Mouse (Mus musculus) heart, postnatal 36 days (tissue): Measurements from ENCODE around the gene Slc10a3. TPM values are rescaled to one million over a fixed set of nuclear protein-coding genes. Genes with fewer than 3 reads are reported as not detected.
A peak's percentile ranks its signal among the peaks of the same experiment; 100 is the strongest.
"Not testable (repeated sequence)": the region's sequence is repeated elsewhere in the genome, so short reads cannot be mapped to it uniquely, and the experiment has no call there.

Experiments
- DNase-seq, 2 experiments: peaks; one replicate each; pipeline ENCODE4 v3.0.0; 2021 to 2022
- intact Hi-C: fragments of 180-260 bp; cut with DNase I; formaldehyde crosslinking; loops from one replicate; pipeline ENCODE4 v1.15.1; 2025
- total RNA-seq, 2 experiments: library from RNA; stranded (reverse); gene quantifications; 2 replicates each; pipeline ENCODE4 v1.2.3; 2021

Gene Slc10a3
- 1 to 10 TPM; 4.9 to 5.7 TPM for total RNA-seq

DNA sequence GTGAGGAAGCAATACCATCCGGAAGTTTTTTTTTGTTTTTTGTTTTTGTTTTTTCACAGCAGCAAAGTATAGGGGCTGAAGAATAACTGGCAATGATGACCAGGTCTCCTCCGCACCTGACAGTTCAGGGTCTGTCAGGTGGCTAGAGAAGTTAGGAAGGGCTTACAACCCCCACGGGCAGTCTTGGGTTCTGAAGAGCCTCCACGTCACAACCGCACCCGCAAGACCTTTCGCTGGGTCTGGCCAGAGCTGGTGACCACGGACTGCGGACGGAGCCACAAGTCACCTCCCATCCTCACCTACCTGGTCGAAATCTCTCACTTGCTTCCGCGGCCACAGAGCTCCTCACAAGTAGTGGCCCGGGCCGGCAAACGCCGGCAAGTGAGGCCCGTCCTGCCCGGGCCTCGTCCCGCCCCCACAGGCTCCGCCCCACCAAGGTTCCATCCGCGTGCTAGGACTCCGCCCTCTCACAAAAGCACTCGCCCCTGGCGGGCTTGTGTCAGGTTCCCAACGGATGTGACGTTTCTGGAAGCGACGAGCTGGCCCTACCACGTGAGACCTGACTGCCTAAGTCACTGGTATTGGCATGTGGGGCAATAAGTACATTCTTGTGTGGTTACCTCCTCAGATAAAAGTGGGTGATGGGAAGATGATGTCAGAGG lies at the start of gene Slc10a3, which contains the start of gene Ubl4a:
TSS of gene Slc10a3 (minus strand) at position 462 of the 662 bp plus-strand sequence.
TSS of gene Ubl4a (minus strand) at position 331 of the 662 bp plus-strand sequence.
- intact Hi-C loops = no loop called here
- peak; percentile 81 to 82 for DNase-seq

GRCm38 (mm10) chrX:74413377-74413776 lies 40.2 kb upstream of the Slc10a3 start:
- peak; percentile 57 to 67 for DNase-seq
- intact Hi-C loops = loop anchor here (1.0 to 10.0 kb wide), 8 partner anchors 165 to 1399 kb away; partner anchors contain the start of genes Hcfc1 and Irak1

DNA sequence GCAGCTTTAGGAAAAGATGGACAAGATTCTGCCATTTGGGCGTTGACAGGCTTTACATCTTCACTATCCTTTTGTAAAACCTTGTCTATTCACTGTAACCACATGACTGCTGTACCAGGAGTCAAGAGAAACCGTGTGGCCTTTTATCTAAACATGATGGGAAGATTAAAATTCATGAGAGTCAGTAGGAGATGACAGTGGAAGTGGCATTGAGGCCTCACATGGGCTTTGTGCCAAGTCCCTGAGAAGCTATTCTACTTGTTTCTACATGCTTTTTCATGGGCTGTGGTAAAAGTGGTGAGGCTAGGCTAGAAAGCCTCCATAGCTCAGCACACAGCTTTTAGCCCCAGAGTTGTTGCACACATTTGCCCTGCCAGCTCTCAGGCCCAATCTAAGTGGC lies 35.2 kb upstream of the Slc10a3 start:
- intact Hi-C loops = no loop called here
- no peak for DNase-seq

DNA sequence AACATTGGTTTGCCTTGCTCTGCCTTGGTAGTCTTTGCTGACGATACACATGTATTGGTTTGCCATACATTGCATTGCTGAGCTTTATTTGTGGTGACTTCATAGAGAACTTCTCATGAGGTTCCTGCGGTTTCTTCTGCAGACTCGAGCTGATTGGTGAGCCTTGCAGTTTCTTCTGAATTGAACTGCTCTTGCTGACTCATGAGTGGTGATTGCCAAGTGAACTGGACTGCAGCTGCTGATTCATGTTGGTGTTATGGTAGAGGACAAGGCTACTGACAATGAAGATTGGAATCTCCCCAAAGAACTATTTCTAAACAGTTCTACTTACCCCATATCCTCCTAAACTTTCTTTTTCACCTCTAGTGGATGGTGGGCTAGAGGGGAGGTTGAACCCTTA lies 27.0 kb upstream of the Slc10a3 start:
- intact Hi-C loops = no loop called here
- DNase-seq = no peak

DNA sequence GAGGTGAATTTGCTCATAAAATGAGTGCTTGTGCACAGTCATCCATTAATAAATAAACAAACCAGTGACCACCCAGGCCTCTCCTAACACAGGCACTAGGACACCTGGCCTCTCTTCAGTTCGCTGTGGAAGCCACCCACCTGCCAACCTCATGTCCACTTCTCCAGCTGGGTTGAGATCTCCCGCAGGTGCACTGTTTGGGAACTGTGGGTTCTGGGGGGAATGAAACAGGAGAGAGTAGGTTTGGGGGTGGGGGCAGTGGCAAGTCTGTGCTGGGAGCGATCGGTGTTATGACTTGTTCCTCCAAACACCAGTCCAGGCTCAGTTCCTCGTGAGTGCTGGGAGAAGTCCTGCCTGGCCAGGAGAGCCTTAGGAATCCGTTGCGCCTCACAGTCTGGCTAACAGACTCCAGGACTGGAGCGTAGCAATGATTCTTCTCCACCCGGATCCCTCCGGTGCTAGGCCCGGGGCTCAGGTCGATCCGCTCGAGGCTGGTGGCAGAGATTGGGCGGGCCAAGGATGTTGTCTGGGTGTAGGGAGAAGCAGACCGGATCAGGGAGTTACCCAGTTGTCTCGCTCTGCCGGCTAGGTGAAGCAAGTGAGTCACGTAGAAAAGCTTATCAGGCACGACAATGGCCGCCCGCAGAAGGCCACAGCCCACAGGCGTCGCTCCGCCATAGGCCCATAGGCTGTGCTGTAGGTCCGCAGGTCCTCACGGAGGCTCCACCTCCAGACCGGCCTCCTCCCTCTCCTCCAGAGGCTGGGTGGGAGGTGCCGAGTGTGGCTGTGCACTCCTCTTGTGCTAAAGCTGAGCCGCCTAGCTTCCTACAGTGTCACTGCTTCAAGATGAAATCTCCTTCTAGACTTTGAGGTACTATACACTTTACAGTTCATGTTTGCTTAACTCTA lies 19.6 kb upstream of the Slc10a3 start, which contains the start of the genes Fam3a and Ikbkg:
TSS of gene Fam3a (minus strand) at position 738 of the 909 bp plus-strand sequence.
TSS of gene Ikbkg (plus strand) at position 756 of the 909 bp plus-strand sequence.
- intact Hi-C loops = no loop called here
- peak; percentile 71 to 74 for DNase-seq

DNA sequence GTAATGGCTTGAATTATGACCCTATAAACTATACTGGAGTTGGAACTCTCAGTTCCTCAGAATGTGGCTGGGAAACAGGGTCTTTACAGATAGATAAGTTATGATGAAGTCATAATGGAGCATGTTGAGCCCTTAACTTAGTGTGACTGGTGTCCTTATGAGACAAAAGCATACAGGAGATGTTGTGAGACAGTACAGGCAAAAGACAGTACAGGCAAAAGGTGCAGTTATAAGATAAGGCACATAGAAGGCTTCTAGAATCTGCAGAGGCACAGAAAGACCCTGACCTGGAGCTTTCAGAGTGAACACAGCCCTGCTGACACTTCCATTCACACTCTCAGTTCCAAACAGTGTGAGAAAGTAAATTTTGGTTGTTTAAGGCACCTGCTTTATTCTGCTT lies 15.0 kb upstream of the Slc10a3 start:
- intact Hi-C loops = no loop called here
- no peak for DNase-seq

DNA sequence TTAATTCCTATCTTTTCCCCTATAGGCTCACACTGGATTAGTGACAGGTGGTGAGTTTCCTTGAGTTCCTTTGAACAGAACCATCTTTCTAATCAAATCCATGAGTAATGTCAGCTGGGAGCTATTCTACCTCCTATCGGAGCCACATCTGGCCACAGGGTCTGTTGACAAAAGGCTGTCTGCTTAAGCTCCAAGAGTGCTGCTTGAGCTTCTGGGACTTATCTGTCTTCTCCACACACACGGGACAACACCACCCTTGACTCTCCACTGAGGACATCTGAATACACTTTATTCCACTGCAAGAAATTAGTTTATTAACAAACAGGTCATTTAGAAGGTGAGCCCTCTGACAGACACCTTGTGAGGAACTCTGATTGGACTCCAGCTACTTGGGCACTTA lies 11.3 kb upstream of the Slc10a3 start:
- DNase-seq = no peak
- intact Hi-C loops = no loop called here

GRCm38 (mm10) chrX:74368209-74368909 lies 4.8 kb downstream of the Slc10a3 start:
- DNase-seq = peak; percentile 75 to 76
- intact Hi-C loops = loop anchor here (5.0 kb wide), 1 partner anchor 56 kb away; the partner anchor contains the start of gene Fam50a

- intact Hi-C loops = loop anchor here (5.0 kb wide), 1 partner anchor 55 kb away; the partner anchor contains the start of gene Fam50a
- DNase-seq = no peak
Measured at GRCm38 (mm10) chrX:74367512-74367911, 5.6 kb downstream of the Slc10a3 start.

DNA sequence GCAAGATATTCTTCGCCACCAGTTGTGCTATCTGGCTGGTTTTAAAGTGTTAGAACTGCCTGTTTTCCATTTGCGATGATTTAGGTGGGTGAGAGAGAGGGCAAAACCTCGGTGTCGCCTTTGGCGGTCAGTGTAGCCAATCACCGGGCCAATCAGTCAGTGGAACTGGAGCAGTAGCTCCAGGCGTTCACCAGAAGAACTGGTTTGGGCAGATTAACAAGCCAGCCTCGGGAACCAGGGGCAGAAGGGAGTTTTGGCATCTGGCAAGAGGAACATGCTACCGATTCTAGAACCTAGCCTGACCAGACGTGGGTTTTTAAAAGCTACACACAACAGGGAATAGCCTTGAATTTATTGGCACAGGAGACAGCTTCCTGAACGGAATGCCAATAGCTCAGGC lies 14.0 kb downstream of the Slc10a3 start:
- no peak for DNase-seq
- intact Hi-C loops = no loop called here

GRCm38 (mm10) chrX:74357069-74357468 lies 16.1 kb downstream of the Slc10a3 start:
- intact Hi-C loops, DNase-seq: not testable (repeated sequence)

DNA sequence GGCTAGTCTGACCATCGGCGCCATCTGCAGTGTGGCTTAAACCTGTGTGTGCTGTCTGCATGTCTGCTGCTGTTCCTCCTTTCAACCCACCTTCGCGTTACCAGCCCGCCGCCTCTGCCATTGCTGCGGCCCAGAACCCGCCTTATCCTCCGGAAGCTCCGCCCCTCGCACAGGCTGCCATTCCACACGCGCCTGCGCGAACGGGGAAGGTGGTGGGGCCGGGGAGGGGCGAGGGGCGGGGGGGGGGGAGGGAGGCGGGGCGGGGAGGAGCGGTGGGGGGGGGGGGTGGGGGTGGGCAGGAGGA lies 19.7 kb downstream of the Slc10a3 start, which contains the start of gene Lage3:
TSS of gene Lage3 (minus strand) at position 152 of the 304 bp plus-strand sequence.
- intact Hi-C loops = loop anchor here (5.0 kb wide), 1 partner anchor 106 kb away; the partner anchor contains the start of gene Flna
- DNase-seq = peak; percentile 75 to 78

DNA sequence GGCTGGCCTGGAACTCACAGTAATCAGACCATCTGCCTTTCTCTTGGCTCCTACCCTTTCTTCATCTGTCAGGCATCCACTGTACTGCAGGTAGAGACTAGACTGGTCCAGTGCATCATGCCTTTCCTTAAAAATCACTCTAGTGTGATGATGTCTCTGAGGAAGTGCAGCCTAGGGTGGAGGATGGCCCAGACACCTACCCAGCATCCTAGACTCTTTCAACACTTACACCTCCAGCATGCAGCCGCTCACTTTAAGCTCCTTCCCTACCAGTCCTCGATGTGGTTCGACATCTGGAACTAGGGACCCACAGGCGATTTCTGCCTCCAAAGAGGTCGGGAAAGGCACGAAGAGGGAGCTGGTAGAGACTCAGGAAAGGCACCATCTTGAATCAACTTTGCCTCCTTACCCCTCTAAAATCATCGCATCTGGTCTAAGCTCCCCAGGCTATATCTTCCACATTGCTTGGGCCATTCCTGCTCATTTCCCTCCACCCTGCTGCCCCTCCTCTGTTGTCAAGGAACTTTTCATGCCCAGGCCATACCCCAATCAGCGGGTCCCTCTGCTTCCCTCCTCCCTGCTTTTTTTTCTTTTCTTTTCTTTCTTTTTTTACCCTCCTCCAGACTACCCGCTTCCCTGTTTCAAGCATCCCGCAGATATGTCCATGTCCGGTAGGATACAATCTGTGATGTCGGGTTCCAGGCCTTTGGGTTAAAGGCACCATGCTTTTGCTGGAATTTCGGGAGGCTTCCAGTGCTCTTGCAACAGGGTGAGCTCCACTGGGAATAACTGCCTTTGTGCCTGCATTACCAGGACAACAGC lies 20.3 kb downstream of the Slc10a3 start:
- intact Hi-C loops = loop anchor here (5.0 kb wide), 1 partner anchor 106 kb away; the partner anchor contains the start of gene Flna

DNA sequence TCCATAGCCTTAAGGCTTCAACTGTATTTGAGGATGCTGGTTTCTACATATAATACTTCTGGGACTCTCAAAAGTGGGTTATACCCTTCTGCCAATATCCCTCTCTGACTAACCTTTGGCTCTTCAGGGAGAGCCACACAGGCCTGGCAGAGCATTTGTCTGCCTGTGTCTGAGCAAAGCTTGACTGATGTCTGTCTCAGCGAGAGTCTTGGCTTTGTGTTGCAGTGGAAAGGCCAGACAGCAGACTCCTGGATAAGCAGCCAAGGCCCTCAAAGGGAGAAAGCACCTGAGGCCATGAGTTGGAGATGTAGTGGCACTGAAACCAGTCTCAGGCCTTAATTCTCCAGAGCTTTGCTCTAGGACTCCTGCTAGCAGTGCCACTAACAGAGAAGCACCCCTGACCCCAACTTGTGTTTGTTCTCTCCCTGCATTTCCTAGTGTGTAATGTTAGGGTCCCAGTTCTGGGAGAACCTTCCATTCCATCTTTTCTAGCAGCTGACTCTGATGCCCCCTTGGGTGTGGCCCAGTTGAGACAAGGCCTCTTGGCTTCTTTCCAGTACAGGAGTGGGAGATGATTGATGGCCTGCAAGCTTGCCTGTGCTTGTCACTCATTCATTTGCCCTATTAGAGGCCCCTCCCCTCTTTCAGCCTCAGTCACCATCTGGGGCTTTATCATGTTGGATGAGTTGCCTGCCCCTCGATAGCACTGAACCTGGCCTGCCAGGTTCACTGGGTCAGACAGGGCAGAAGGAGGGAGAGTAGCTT lies 42.8 kb downstream of the Slc10a3 start:
- intact Hi-C loops = no loop called here

More for the DNA sequence above, 20.3 kb downstream of the Slc10a3 start:
- DNase-seq = no peak

GRCm38 (mm10) chrX:74329215-74329671 lies 43.9 kb downstream of the Slc10a3 start:
- DNase-seq = no peak
- intact Hi-C loops = no loop called here

More for the DNA sequence above, 42.8 kb downstream of the Slc10a3 start:
- no peak for DNase-seq

GRCm38 (mm10) chrX:74328725-74329161 lies 44.4 kb downstream of the Slc10a3 start, which contains the start of gene Plxna3:
TSS of gene Plxna3 (plus strand) at chrX:74329066.
- intact Hi-C loops = no loop called here
- peak; percentile 65 to 79 for DNase-seq
